Mouse (Mus musculus) heart, embryonic 11.5 days (tissue): Measurements from ENCODE around the gene Tead1. TPM values are rescaled to one million over a fixed set of nuclear protein-coding genes. Genes with fewer than 3 reads are reported as not detected.

Source experiments
- ATAC-seq: fragments of 200-750 bp; cut with Nextera tagmentation; replicated peaks from 2 replicates; pipeline ENCODE4 v1.8.0; 2017; ENCODE audit warnings: moderate library complexity; ENCODE audit not compliant: insufficient number of reproducible peaks, low FRiP score, low TSS enrichment
- H3K27ac ChIP-seq: fragments of 300-500 bp; sonication (generic); 2 replicates; pipeline ENCODE4 v1.5.1; 2014; ENCODE audit warnings: mild to moderate bottlenecking, low read depth, low read length
- H3K27me3 ChIP-seq: fragments of 300-500 bp; sonication (generic); 2 replicates; pipeline ENCODE4 v1.6.1; 2014; ENCODE audit warnings: mild to moderate bottlenecking, low read length, mixed read lengths; ENCODE audit not compliant: control insufficient read depth, insufficient read depth
- H3K36me3 ChIP-seq: fragments of 300-500 bp; sonication (generic); 2 replicates; pipeline ENCODE4 v1.6.1; 2014; ENCODE audit warnings: mild to moderate bottlenecking, low read length, moderate library complexity, mixed read lengths; ENCODE audit not compliant: control insufficient read depth, insufficient read depth
- H3K4me1 ChIP-seq: fragments of 300-500 bp; sonication (generic); 2 replicates; pipeline ENCODE4 v1.6.1; 2014; ENCODE audit warnings: low read length; ENCODE audit not compliant: control insufficient read depth, insufficient read depth
- H3K4me2 ChIP-seq: fragments of 300-500 bp; sonication (generic); 2 replicates; pipeline ENCODE4 v1.6.1; 2014; ENCODE audit warnings: mild to moderate bottlenecking, moderate library complexity
- H3K4me3 ChIP-seq: fragments of 300-500 bp; sonication (generic); 2 replicates; pipeline ENCODE4 v1.5.1; 2014; ENCODE audit warnings: low read depth, low read length
- H3K9ac ChIP-seq: fragments of 300-500 bp; sonication (generic); 2 replicates; pipeline ENCODE4 v1.6.1; 2014; ENCODE audit warnings: mild to moderate bottlenecking, low read depth, low read length, moderate library complexity
- H3K9me3 ChIP-seq: fragments of 300-500 bp; sonication (generic); replicated peaks from 2 replicates; pipeline ENCODE4 v1.6.1; 2016; ENCODE audit warnings: low read length; ENCODE audit not compliant: control insufficient read depth
- WGBS: fragments of 180-500 bp; shearing (Covaris S2); extraction: QIAGEN DNeasy Blood & Tissue Kit; methylation state at CpG from one replicate; pipeline ENCODE4 v1.1.7; 2014; ENCODE audit not compliant: insufficient replicate concordance; 5-methylcytosine and 5-hydroxymethylcytosine counted together
- polyA plus RNA-seq: library from polyadenylated mRNA; unstranded; fragments of >200 nt; fragmentation: Nextera tagmentation; extraction: Ambion mirVana; gene quantifications from 2 replicates; pipeline ENCODE4 v1.2.1, GENCODE M21; 2014

The Tead1 gene
- polyA plus RNA-seq, 1 experiment from 2014 or later, result 35.5 TPM

DNA sequence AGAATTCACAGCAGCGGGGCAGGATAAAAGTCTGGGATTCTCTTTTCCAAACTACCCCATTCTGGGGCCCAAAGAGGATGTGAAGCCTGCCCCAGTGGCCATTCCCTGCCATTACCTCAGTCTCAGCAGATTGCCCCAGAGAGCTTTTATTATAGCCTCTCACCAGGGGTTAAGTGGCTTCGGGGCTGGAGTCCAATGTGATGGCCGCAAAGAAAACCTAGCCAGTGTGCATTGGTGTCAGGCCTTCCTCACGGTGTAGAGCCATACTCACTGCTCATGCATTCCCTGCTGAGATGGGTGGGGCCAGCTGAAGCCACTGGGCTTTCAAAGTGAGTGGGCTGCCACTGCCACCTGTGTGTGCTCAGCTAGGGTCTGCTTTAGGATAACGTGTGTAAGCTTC lies 175.4 kb downstream of the Tead1 start:
- Histone ChIP-seq H3K4me1 (peaks cover 55% of the 10 kb centered on the region), H3K4me2 (no peak overlapping the region), H3K36me3 (peaks cover 3% of the 10 kb centered on the region; the same call in 1 of the 2 replicates), H3K27ac (no peak overlapping the region), H3K4me3 (no peak overlapping the region), H3K27me3 (no peaks in the 10 kb centered on the region), H3K9me3 (no peaks in the 10 kb centered on the region), H3K9ac (no peak overlapping the region)
- WGBS, result 51% methylated on average over 5 of the region's 5 CpGs
- no peak for ATAC-seq

GRCm38 (mm10) chr7:112855419-112855818 lies 176.3 kb downstream of the Tead1 start:
- H3K4me2 ChIP-seq, result no peak overlapping the region
- H3K27ac ChIP-seq, result no peak overlapping the region
- H3K9ac ChIP-seq, result no peak overlapping the region
- H3K27me3 ChIP-seq, result no peaks in the 10 kb centered on the region
- H3K4me3 ChIP-seq, result no peak overlapping the region
- 0 out of 2 replicates have a peak, but pooled peaks cover 3% of the 10 kb centered on the region for H3K36me3 ChIP-seq
- H3K4me1 ChIP-seq, result peaks cover 53% of the 10 kb centered on the region
- ATAC-seq, result no peak
- H3K9me3 ChIP-seq, result no peaks in the 10 kb centered on the region
- WGBS, result 69% methylated on average over 6 of the region's 6 CpGs

GRCm38 (mm10) chr7:112856121-112856571 lies 177.0 kb downstream of the Tead1 start:
- Histone ChIP-seq H3K36me3 (0 out of 2 replicates have a peak, but pooled peaks cover 4% of the 10 kb centered on the region), H3K27ac (no peak overlapping the region), H3K9me3 (no peaks in the 10 kb centered on the region), H3K4me2 (no peak overlapping the region), H3K4me3 (no peak overlapping the region), H3K9ac (no peak overlapping the region), H3K27me3 (no peaks in the 10 kb centered on the region), H3K4me1 (peaks cover 45% of the 10 kb centered on the region)
- 36% methylated on average over 7 of the region's 7 CpGs for WGBS
- ATAC-seq, result no peak; the same call in 1 of the 2 replicates

DNA sequence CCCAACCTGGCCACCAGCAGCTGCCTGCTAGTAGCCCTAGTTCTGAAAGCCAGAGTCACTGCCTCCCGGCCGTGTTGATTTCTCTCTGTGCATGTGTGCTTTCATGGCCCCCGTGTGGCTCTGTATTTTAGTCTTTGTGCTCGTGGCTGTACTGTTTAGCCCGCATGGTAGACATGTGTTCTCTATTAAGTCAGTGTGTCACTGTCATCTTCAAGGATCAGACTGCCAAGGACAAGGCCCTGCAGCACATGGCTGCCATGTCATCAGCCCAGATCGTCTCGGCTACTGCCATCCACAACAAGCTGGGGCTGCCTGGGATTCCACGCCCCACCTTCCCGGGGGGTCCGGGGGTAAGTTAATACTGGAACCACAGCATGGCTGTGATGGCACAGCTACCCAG lies 177.5 kb downstream of the Tead1 start:
- Histone ChIP-seq H3K9me3 (no peaks in the 10 kb centered on the region), H3K4me2 (no peak overlapping the region), H3K9ac (no peak overlapping the region), H3K36me3 (peaks cover 8% of the 10 kb centered on the region; the same call in 1 of the 2 replicates), H3K4me3 (no peak overlapping the region), H3K4me1 (peaks cover 41% of the 10 kb centered on the region), H3K27ac (no peak overlapping the region), H3K27me3 (no peaks in the 10 kb centered on the region)
- WGBS, result 70% methylated on average over 10 of the region's 10 CpGs
- no peak for ATAC-seq

DNA sequence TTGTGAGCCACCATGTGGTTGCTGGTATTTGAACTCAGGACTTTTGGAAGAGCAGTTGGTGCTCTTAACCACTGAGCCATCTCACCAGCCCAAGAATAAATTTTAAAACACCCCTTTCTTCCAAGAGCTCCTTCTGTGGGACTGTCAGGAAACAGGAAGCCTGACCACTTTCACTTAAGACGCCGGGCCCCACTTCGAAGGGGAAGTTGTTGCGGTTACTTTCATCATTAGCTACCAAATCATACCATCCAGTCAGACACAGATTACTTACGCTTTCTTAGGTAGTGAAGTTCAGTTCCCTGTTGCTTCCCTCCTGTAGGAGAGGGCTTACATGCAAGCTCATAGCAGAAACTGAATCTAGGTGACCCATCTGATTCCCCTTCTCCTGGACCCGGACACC lies 180.8 kb downstream of the Tead1 start:
- no peak overlapping the region for H3K4me2 ChIP-seq
- 82% methylated on average over 6 of the region's 6 CpGs for WGBS
- no peaks in the 10 kb centered on the region for H3K27me3 ChIP-seq
- peaks cover 21% of the 10 kb centered on the region for H3K36me3 ChIP-seq
- H3K4me3 ChIP-seq, result no peak overlapping the region
- ATAC-seq, result no peak
- no peak overlapping the region for H3K9ac ChIP-seq
- H3K9me3 ChIP-seq, result no peaks in the 10 kb centered on the region
- no peak overlapping the region for H3K27ac ChIP-seq
- peaks cover 17% of the 10 kb centered on the region for H3K4me1 ChIP-seq

- whole genome bisulfite sequencing, result 96% methylated on average over 5 of the region's 5 CpGs
- ATAC-seq, result no peak
- peaks cover 21% of the 10 kb centered on the region for H3K36me3 ChIP-seq
These were observed 183.0 kb downstream of the Tead1 start for GRCm38 (mm10) chr7:112862086-112862485.

GRCm38 (mm10) chr7:112864188-112864587 lies 185.1 kb downstream of the Tead1 start:
- Histone ChIP-seq H3K9ac (no peak overlapping the region), H3K4me3 (no peak overlapping the region), H3K4me1 (peaks cover 9% of the 10 kb centered on the region; the same call in 1 of the 2 replicates), H3K27ac (no peak overlapping the region), H3K27me3 (no peaks in the 10 kb centered on the region), H3K4me2 (no peak overlapping the region), H3K36me3 (peaks cover 17% of the 10 kb centered on the region), H3K9me3 (no peaks in the 10 kb centered on the region)
- ATAC-seq, result no peak
- WGBS, result 69% methylated on average over 8 of the region's 8 CpGs

More at GRCm38 (mm10) chr7:112862086-112862485, 183.0 kb downstream of the Tead1 start:
- peaks cover 8% of the 10 kb centered on the region; the same call in 1 of the 2 replicates for H3K4me1 ChIP-seq
- H3K9ac ChIP-seq, result no peak overlapping the region
- H3K4me2 ChIP-seq, result no peak overlapping the region
- H3K27ac ChIP-seq, result no peak overlapping the region
- no peak overlapping the region for H3K4me3 ChIP-seq
- no peaks in the 10 kb centered on the region for H3K9me3 ChIP-seq
- no peaks in the 10 kb centered on the region for H3K27me3 ChIP-seq

GRCm38 (mm10) chr7:112865739-112866138 lies 186.6 kb downstream of the Tead1 start:
- ATAC-seq, result no peak
- H3K27ac ChIP-seq, result no peak overlapping the region
- H3K27me3 ChIP-seq, result no peaks in the 10 kb centered on the region
- H3K9ac ChIP-seq, result no peak overlapping the region
- no peak overlapping the region for H3K4me2 ChIP-seq
- no peaks in the 10 kb centered on the region for H3K9me3 ChIP-seq
- no peak overlapping the region for H3K4me3 ChIP-seq
- 17% methylated on average over 2 of the region's 2 CpGs for WGBS
- peaks cover 9% of the 10 kb centered on the region; the same call in 1 of the 2 replicates for H3K4me1 ChIP-seq
- H3K36me3 ChIP-seq, result peaks cover 17% of the 10 kb centered on the region
